Mouse (Mus musculus) erythroblast, embryonic 14.5 days (primary cell): Measurements from ENCODE around the gene Entpd1. TPM values are rescaled to one million over a fixed set of nuclear protein-coding genes. Genes with fewer than 3 reads are reported as not detected.

Source experiments
- H3K27me3 ChIP-seq: 2 replicates; pipeline ENCODE4 v1.6.1; 2012; ENCODE audit warnings: inconsistent platforms; ENCODE audit not compliant: control insufficient read depth
- H3K36me3 ChIP-seq: 2 replicates; pipeline ENCODE4 v1.6.1; 2012; ENCODE audit warnings: mild to moderate bottlenecking, inconsistent platforms; ENCODE audit not compliant: control insufficient read depth
- H3K4me1 ChIP-seq: 2 replicates; pipeline ENCODE4 v1.6.1; 2012; ENCODE audit warnings: inconsistent platforms; ENCODE audit not compliant: control insufficient read depth
- H3K4me3 ChIP-seq: replicated peaks from 2 replicates; pipeline ENCODE3; 2012; ENCODE audit warnings: moderate library complexity, mild to moderate bottlenecking, inconsistent platforms
- H3K9me3 ChIP-seq: 2 replicates; pipeline ENCODE4 v1.6.1; 2012; ENCODE audit warnings: low read length, inconsistent platforms, mixed read lengths; ENCODE audit not compliant: control insufficient read depth
- GATA1 ChIP-seq: IDR thresholded peaks from 2 replicates; pipeline ENCODE4 v1.6.1; 2012; ENCODE audit warnings: low read length, inconsistent platforms, mixed read lengths
- TAL1 ChIP-seq: IDR thresholded peaks from 3 replicates; pipeline ENCODE4 v1.6.1; 2012; ENCODE audit warnings: low read length, inconsistent platforms, mixed read lengths
- polyA plus RNA-seq: library from polyadenylated mRNA; stranded (reverse); fragments of >175 nt; gene quantifications from 2 replicates; pipeline ENCODE4 v1.2.3, GENCODE M21; 2012

Entpd1 gene
- polyA plus RNA-seq, 1 experiment, result 0.05 TPM

- Histone ChIP-seq H3K9me3 (no peaks in the 10 kb centered on the region), H3K36me3 (no peaks in the 10 kb centered on the region), H3K4me1 (peaks cover 10% of the 10 kb centered on the region), H3K4me3 (no peak overlapping the region), H3K27me3 (no peaks in the 10 kb centered on the region)
- TF ChIP-seq GATA1, result no peak
- TF ChIP-seq TAL1, result no peak
Measured at GRCm38 (mm10) chr19:40637601-40638000, 25.4 kb downstream of the Entpd1 start.

- no peaks in the 10 kb centered on the region for H3K27me3 ChIP-seq
- TF ChIP-seq GATA1 (no peak), TAL1 (no peak)
- peaks cover 10% of the 10 kb centered on the region for H3K4me1 ChIP-seq
- no peaks in the 10 kb centered on the region for H3K36me3 ChIP-seq
- H3K4me3 ChIP-seq, result no peak overlapping the region
- H3K9me3 ChIP-seq, result no peaks in the 10 kb centered on the region
Measured at GRCm38 (mm10) chr19:40638582-40638981, 26.4 kb downstream of the Entpd1 start.

GRCm38 (mm10) chr19:40639729-40640304 is 27.7 kb downstream of the Entpd1 start:
- H3K4me1 ChIP-seq, result peaks cover 10% of the 10 kb centered on the region
- no peaks in the 10 kb centered on the region for H3K27me3 ChIP-seq
- H3K9me3 ChIP-seq, result no peaks in the 10 kb centered on the region
- no peaks in the 10 kb centered on the region for H3K36me3 ChIP-seq
- no peak for TF ChIP-seq TAL1
- no peak for TF ChIP-seq GATA1
- no peak overlapping the region for H3K4me3 ChIP-seq

GRCm38 (mm10) chr19:40640799-40641198 is 28.6 kb downstream of the Entpd1 start:
- H3K4me1 ChIP-seq, result peaks cover 10% of the 10 kb centered on the region
- H3K36me3 ChIP-seq, result no peaks in the 10 kb centered on the region
- no peaks in the 10 kb centered on the region for H3K9me3 ChIP-seq
- H3K27me3 ChIP-seq, result no peaks in the 10 kb centered on the region
- TF ChIP-seq GATA1 (no peak), TAL1 (no peak)
- no peak overlapping the region for H3K4me3 ChIP-seq

- TF ChIP-seq TAL1 (no peak), GATA1 (no peak)
- no peaks in the 10 kb centered on the region for H3K4me1 ChIP-seq
- H3K27me3 ChIP-seq, result no peaks in the 10 kb centered on the region
- H3K36me3 ChIP-seq, result no peaks in the 10 kb centered on the region
- H3K9me3 ChIP-seq, result no peaks in the 10 kb centered on the region
- H3K4me3 ChIP-seq, result no peak overlapping the region
Measured at GRCm38 (mm10) chr19:40643846-40644245, 31.7 kb downstream of the Entpd1 start.

GRCm38 (mm10) chr19:40646379-40646778 is 34.2 kb downstream of the Entpd1 start:
- Histone ChIP-seq H3K9me3 (no peaks in the 10 kb centered on the region), H3K4me1 (no peaks in the 10 kb centered on the region), H3K4me3 (no peak overlapping the region), H3K27me3 (no peaks in the 10 kb centered on the region), H3K36me3 (no peaks in the 10 kb centered on the region)
- TF ChIP-seq GATA1, result no peak
- no peak for TF ChIP-seq TAL1

GRCm38 (mm10) chr19:40647319-40648158 is 35.4 kb downstream of the Entpd1 start:
- Histone ChIP-seq H3K9me3 (no peaks in the 10 kb centered on the region), H3K4me1 (no peaks in the 10 kb centered on the region), H3K4me3 (no peak overlapping the region), H3K36me3 (no peaks in the 10 kb centered on the region), H3K27me3 (no peaks in the 10 kb centered on the region)
- TF ChIP-seq TAL1, result no peak
- TF ChIP-seq GATA1, result no peak

- Histone ChIP-seq H3K9me3 (no peaks in the 10 kb centered on the region), H3K27me3 (no peaks in the 10 kb centered on the region), H3K4me3 (no peak overlapping the region), H3K4me1 (no peaks in the 10 kb centered on the region), H3K36me3 (no peaks in the 10 kb centered on the region)
- TF ChIP-seq GATA1 (no peak), TAL1 (no peak)
Measured at GRCm38 (mm10) chr19:40650090-40650489, 37.9 kb downstream of the Entpd1 start.

GRCm38 (mm10) chr19:40656207-40656606 is 44.0 kb downstream of the Entpd1 start:
- no peaks in the 10 kb centered on the region for H3K36me3 ChIP-seq
- TF ChIP-seq GATA1, result no peak
- no peaks in the 10 kb centered on the region for H3K4me1 ChIP-seq
- no peaks in the 10 kb centered on the region for H3K9me3 ChIP-seq
- no peak overlapping the region for H3K4me3 ChIP-seq
- H3K27me3 ChIP-seq, result peaks cover 26% of the 10 kb centered on the region
